Mouse (Mus musculus): ENCODE results near the gene Srsf1.
"Not testable (repeated sequence)": the region's sequence is repeated elsewhere in the genome, so short reads cannot be mapped to it uniquely, and the experiment has no call there.

The Srsf1 gene

GRCm38 (mm10) chr11:88039066-88039465, 8.1 kb upstream of the Srsf1 start:
- DNase-seq (ENCODE audit: low spot score in 2 of 2) = no peak

GRCm38 (mm10) chr11:88044314-88044713, 2.9 kb upstream of the Srsf1 start:
- no peak for DNase-seq (ENCODE audit: low spot score in 2 of 2)

GRCm38 (mm10) chr11:88045159-88045558, 2.0 kb upstream of the Srsf1 start:
- DNase-seq (ENCODE audit: low spot score in 2 of 2) = not testable (repeated sequence)

GRCm38 (mm10) chr11:88045878-88046277, 1.3 kb upstream of the Srsf1 start:
- DNase-seq (ENCODE audit: low spot score in 2 of 2) = no peak

DNA sequence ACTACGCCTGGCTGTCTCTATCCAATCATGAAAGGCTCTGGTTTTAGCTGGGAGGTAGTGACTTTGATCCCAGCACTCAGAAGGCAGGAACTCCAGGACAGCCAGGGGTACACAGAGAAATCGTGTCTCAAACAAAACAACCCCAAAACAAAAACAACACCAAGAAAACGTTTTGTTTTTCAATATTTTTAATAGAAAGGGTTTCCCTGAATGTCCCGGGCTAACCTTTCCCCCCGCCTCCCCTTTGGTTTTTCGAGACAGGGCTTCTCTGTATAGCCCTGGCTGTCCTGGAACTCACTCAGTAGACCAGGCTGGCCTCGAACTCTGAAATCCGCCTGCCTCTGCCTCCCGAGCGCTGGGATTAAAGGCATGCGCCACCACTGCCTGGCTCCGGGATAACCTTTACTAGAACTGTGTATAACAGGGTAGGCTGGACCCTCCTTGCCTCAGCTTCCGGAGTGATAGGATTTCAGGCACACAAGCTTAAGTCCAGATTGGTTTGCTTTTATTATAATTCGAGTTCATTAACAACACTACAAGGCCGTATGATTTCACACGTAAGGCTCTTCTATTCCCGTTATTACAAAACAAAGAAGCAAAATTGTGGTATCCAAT, 743 bp upstream of the Srsf1 start:
- no peak for DNase-seq (ENCODE audit: low spot score in 2 of 2)

DNA sequence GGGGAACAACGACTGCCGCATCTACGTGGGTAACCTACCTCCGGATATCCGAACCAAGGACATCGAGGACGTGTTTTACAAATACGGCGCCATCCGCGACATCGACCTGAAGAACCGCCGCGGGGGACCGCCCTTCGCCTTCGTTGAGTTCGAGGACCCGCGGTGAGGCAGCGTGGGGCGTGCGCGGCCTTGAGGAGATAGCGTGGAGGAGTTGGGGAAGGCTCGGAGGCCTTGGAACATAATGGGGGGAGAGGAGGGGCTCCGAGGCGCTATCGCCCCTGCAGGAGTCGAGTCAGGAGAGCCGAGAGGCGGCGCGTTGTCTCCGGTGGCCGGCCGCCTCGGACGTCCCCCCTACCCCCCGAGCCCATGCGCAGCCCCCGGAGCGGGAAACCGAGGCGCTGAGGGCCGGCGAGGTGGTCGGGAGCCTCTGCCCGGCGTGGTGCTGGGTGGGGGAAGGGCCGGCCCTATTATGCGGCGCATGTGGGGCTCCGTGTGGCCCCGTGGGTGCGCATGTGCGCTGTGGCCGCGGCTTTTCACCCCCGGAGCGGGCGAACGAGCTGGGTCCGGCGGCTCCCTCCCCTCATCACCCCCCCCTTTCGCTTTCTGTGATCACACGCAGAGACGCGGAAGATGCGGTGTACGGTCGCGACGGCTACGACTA, 828 bp downstream of the Srsf1 start:
- DNase-seq (ENCODE audit: low spot score in 2 of 2) = peak; percentile 51 to 55

GRCm38 (mm10) chr11:88048961-88049670, 1.9 kb downstream of the Srsf1 start:
- no peak for DNase-seq (ENCODE audit: low spot score in 2 of 2)

DNA sequence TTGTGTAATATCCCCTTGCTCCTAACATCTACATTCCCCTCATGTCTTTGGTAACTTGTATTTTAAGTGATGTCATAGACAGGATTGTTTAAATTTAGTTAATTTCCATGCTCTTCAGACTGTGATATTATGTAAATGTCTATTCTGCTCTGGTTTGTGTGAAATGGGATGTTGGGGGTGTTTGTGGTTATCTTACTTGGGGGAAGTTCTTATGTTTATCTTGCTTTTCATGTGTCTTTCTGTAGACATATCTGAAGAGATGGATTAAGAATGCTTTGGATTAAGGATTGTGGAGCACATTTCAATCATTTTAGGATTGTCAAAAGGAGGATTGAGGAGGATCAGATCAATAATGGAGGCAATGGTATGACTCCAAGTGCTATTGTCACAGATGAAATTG, 2.6 kb downstream of the Srsf1 start:
- DNase-seq (ENCODE audit: low spot score in 2 of 2) = no peak

DNA sequence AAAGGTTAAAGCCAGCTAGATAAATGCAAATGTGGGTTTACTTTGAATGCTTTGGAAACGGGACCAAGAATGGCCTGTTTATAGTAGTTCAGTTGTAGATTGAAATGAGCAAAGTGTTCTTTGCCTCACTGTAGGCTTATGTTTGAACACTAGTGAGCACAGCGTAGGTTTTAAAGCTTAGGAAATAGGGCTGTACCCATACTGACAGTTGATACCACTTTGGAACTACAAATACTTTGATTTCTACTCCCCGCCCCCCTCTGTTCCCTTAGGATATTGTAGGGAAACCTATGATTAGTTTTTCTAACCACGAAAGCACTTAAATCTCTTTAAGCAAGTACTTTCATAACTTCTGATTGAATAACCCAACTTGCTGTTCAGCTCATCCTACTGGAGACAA, 5.5 kb downstream of the Srsf1 start:
- DNase-seq (ENCODE audit: low spot score in 2 of 2) = no peak

DNA sequence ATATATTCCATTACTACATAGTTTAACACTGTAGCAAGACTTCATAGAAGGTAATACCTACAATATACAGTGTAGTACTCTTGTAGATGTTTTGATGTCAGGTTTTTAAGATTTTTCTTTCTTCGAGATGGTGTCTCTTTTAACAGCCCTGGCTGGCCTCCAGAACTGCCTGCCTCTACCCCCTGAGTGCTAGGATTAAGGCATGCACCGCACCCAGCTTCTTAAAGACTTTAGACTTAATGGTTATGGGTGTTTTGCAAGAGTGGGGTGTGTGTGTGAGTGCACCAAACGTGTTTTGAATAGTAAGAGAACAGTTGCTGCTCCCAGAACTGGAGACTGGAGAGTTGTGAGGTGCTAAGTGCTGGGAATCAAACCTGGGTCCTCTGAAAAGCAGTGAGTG, 6.6 kb downstream of the Srsf1 start:
- DNase-seq (ENCODE audit: low spot score in 2 of 2) = no peak

DNA sequence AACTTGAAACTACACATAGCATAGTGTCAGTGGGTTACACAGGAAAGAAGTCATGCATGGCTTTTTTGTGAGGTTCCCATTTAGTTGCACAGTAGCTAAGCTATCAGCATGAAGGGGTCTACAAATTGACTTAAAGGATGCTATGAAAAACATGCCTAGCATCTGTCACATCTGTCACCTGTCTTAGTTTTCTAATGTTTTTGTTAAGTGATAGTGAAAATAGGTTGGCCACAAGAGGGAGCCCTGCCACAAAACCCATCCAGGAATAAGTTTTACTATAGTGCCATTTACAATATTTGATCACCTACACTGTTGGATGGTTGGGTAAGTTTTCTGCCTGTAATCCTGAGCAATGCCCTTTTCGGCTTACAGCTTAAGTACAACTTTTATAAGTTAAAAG, 7.4 kb downstream of the Srsf1 start:
- no peak for DNase-seq (ENCODE audit: low spot score in 2 of 2)

DNA sequence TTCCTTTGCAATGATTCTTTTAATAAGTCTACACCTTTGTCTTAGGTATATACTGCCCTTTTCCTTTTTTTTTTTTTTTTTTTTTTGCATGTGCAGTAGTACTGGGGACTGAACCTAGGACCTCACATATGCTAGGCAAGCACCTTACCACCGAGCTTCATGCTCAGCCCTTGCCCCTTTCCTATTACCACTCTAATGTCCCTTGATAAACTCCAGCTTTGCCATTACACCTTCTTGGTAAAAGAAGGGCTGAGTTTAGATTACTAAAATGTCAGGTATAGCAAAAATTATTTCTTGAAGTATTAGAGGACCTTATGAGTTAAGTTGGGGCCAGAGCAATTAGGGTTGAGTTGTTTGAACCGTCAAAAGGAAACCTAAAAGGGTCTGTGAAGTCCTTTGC, 8.6 kb downstream of the Srsf1 start:
- DNase-seq (ENCODE audit: low spot score in 2 of 2) = no peak

- no peak for DNase-seq (ENCODE audit: low spot score in 2 of 2)
These were observed 10.6 kb downstream of the Srsf1 start for GRCm38 (mm10) chr11:88057788-88058187.

DNA sequence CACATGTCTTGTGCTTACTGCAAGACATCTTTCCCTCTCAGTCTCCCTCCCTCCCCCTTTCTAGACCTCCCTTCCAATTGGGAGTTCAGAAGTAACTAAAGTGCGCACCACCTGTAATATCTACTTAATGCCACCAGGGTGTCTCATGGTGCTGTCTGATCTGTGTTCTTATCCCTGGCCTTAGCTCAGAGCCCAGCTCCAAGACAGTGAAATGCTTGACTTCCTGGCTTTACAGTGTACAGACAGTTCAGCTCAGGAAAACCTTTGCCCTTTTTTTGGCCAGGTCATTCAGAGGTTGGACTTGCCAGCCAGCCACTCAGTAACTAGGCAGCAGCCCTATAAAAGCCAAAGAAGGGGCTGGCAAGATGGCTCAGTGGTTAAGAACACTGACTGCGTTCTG, 12.0 kb downstream of the Srsf1 start:
- no peak for DNase-seq (ENCODE audit: low spot score in 2 of 2)

DNA sequence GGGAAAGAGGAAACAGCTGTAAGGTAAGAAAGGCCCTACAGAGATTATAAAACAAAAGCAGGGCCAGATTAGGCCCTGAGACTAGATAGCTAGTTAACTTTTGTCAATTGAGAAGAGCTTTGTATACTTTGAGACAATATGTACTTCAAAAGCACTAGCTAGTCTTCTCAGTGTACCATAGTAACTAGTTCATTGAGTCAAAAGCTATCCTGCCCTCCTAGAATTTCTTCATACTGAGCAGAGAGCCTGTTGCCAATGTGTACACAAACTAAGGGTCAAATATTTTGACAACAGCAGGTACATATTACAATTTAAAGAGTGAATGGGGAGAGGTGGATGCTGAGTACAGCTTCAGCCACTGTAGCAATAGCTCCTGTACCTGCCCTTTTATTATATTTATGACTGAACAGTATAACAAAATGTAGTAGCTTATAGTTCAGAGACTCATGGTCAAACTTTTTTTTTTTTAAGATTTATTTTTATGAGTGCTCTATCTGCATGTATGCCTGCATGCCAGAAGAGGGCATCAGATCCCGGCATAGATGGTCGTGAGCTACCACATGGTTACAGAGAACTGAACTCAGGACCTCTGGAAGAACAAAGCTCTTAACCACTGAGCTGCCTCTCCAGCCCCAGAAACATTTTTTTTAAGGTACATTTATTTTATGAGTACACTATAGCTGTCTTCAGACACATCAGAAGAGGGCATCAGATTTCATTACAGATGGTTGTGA, 14.9 kb downstream of the Srsf1 start:
- DNase-seq (ENCODE audit: low spot score in 2 of 2) = no peak

- DNase-seq (ENCODE audit: low spot score in 2 of 2) = no peak
These were observed 18.6 kb downstream of the Srsf1 start for GRCm38 (mm10) chr11:88065732-88066131.

DNA sequence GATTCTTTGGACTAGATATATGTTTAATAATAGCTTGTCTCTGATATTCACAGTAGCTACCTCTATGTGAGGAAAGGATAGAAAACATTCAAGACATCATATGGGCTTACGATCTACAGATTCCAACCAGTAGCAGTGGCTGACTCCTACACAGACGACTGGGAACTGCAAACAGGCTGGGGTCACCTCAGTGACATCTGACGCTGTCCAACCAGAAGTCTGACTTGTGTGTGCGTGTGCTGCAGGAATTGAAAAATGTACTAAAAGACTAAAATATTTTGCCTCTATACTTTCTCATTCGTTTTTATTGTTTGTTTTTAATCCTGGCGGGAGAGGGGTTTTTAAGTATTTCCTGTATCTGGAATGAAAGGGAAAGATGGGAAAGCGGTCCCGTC, 20.0 kb downstream of the Srsf1 start:
- DNase-seq (ENCODE audit: low spot score in 2 of 2) = no peak

DNA sequence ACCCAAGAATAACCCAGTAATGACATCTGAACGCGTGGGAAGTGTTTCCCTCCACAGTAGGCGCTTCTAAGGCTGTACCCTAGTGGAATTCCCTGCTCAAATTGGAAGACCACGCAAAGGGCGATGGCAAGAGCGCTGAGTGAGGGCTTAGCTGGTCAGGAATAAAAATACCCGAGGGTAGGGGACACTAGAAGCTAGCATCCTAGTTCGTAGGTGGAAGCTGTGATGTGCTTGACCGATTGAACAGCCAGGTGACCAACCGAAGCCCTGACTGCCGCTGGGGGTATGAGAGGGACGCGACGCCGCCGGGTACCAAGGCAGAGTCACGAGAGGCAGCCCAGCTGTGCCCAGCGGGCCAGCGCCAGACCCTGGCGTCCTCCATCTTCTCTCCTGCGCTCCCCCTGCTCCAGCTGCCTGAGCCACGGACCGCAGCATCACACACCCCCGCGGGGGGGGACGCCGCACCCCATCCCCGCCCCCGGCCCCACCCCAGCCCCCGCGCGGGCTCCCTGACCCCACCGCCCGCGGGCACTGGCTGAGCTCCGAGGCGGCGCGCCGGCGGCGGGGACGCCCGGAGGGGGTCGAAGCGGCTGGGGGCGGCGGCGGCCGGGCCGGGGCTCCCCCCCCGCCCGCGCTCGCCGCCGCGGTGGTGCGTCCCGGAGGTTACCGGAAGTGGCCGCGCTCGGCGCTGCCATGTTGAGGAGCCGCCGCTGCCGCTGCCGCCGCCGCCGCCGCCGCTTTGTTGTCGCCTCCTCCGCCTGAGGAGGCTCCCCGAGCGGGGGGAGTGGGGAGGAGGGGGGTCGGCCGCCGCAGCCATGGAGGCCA, 20.6 kb downstream of the Srsf1 start, which contains the start of gene Vezf1:
Vezf1 (plus strand) TSS at position 694 of the 825 bp plus-strand sequence.
- peak; percentile 31 to 43 for DNase-seq (ENCODE audit: low spot score in 2 of 2)

DNA sequence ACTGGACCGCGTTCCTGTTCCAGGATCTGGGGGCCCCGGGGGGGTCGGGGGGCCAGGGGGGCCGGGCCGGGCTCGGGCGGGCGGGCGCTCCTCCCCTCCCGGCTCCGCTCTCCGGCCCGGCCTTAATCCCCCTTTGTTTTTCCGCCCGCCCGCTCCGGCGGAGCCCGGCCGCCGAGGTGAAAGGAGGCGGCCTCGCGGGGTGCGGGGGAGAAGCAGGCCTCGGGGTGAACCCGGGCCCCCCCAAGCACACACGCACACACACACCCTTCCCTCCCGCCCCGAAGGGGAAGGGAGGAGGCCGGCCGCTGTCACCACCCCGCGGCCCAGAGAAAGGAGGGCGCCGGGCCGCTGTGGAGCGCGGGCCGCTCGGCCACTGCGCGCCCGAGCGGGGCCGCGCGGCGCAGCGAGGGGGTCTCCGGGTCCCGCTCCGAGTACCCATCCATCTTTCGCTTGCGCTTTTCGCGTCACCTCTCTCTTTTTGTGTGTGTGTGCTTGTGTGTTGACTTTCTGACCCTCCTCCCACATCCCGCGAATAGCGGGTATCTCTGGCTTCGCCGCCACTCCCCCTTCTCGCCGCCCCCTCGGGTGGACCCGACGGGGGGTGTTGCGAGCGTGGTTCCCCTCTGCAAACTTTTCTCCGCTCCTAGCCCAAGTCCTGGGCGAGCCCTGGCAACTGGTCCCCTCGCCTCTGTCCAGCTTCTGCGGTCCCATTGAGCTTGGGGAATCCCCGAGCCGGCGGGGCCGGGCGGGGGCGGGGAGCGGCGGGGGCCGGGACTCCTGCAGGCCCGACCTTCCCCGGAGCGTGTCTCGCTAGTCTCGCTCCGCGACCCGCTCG, 21.5 kb downstream of the Srsf1 start:
- no peak for DNase-seq (ENCODE audit: low spot score in 2 of 2)

GRCm38 (mm10) chr11:88069246-88069570, 22.0 kb downstream of the Srsf1 start:
- no peak for DNase-seq (ENCODE audit: low spot score in 2 of 2)

GRCm38 (mm10) chr11:88070392-88070791, 23.2 kb downstream of the Srsf1 start:
- no peak for DNase-seq (ENCODE audit: low spot score in 2 of 2)

Measured in frontal cortex, postnatal 25 days (tissue).